Mouse (Mus musculus) CD4-positive, CD25-positive, alpha-beta regulatory T cell, adult 2 months (primary cell): ENCODE results near the gene Hdac11.

Experiments
- DNase-seq: peaks from one replicate; pipeline ENCODE4 v3.0.0-alpha.2; 2012; ENCODE audit warnings: low read depth, low spot score

Hdac11 gene

GRCm38 (mm10) chr6:91169129-91169528 lies 12.7 kb downstream of the Hdac11 start:
- DNase-seq = no peak

- DNase-seq = no peak
Observed at GRCm38 (mm10) chr6:91171396-91171895, 15.0 kb downstream of the Hdac11 start.

GRCm38 (mm10) chr6:91172381-91172780 lies 15.9 kb downstream of the Hdac11 start:
- no peak for DNase-seq

- no peak for DNase-seq
Observed at GRCm38 (mm10) chr6:91173221-91173880, 16.9 kb downstream of the Hdac11 start.

GRCm38 (mm10) chr6:91174211-91174610 lies 17.7 kb downstream of the Hdac11 start:
- no peak for DNase-seq

- DNase-seq = no peak
Observed at GRCm38 (mm10) chr6:91180767-91181171, 24.3 kb downstream of the Hdac11 start.

GRCm38 (mm10) chr6:91181320-91181719 lies 24.9 kb downstream of the Hdac11 start:
- no peak for DNase-seq

- no peak for DNase-seq
Observed at GRCm38 (mm10) chr6:91182075-91182490, 25.6 kb downstream of the Hdac11 start.

GRCm38 (mm10) chr6:91183041-91183440 lies 26.6 kb downstream of the Hdac11 start:
- no peak for DNase-seq

- DNase-seq = no peak
Observed at GRCm38 (mm10) chr6:91183980-91184379, 27.5 kb downstream of the Hdac11 start.

- no peak for DNase-seq
Observed at GRCm38 (mm10) chr6:91184776-91185175, 28.3 kb downstream of the Hdac11 start.

GRCm38 (mm10) chr6:91185502-91185901 lies 29.0 kb downstream of the Hdac11 start:
- DNase-seq = no peak

GRCm38 (mm10) chr6:91186161-91186931 lies 29.9 kb downstream of the Hdac11 start:
- DNase-seq = peak; percentile 68

- no peak for DNase-seq
Observed at GRCm38 (mm10) chr6:91186934-91187333, 30.5 kb downstream of the Hdac11 start.

GRCm38 (mm10) chr6:91187871-91188270 lies 31.4 kb downstream of the Hdac11 start:
- no peak for DNase-seq

- no peak for DNase-seq
Observed at GRCm38 (mm10) chr6:91189971-91190370, 33.5 kb downstream of the Hdac11 start.

GRCm38 (mm10) chr6:91191465-91191864 lies 35.0 kb downstream of the Hdac11 start:
- DNase-seq = no peak

GRCm38 (mm10) chr6:91192421-91192820 lies 36.0 kb downstream of the Hdac11 start:
- DNase-seq = no peak

GRCm38 (mm10) chr6:91192851-91193545 lies 36.5 kb downstream of the Hdac11 start:
- no peak for DNase-seq

GRCm38 (mm10) chr6:91198456-91198855 lies 42.0 kb downstream of the Hdac11 start:
- no peak for DNase-seq

GRCm38 (mm10) chr6:91200429-91201188 lies 44.1 kb downstream of the Hdac11 start:
- DNase-seq = no peak
